Mouse (Mus musculus) heart, adult 2 months (tissue): ENCODE measurements around the gene Inpp5b.

Experiments
- CTCF ChIP-seq: fragments of 200-600 bp; IDR thresholded peaks from 2 replicates; pipeline ENCODE4 v1.8.1; 2022; ENCODE audit warnings: antibody characterized with exemption, mild to moderate bottlenecking, moderate library complexity
- POLR2A ChIP-seq: fragments of 200-500 bp; IDR thresholded peaks from 2 replicates; pipeline ENCODE4 v1.6.1; 2011; ENCODE audit warnings: mild to moderate bottlenecking, low read depth, low read length, control low read depth; ENCODE audit not compliant: insufficient read depth

GRCm38 (mm10) chr4:124701052-124701845 is 40.4 kb upstream of the Inpp5b start:
- TF ChIP-seq CTCF = no peak
- peak; percentile 26; the same call in 1 of the 2 replicates for TF ChIP-seq POLR2A
